Mouse (Mus musculus) lung, embryonic 14.5 days (tissue): ENCODE data around the gene Gm10961. TPM values are rescaled to one million over a fixed set of nuclear protein-coding genes. Genes with fewer than 3 reads are reported as not detected.

Experiments used
- ATAC-seq: fragments of 200-750 bp; cut with Nextera tagmentation; 2 replicates; pipeline ENCODE4 v1.8.0; 2017; ENCODE audit warnings: mild to moderate bottlenecking, moderate TSS enrichment, moderate library complexity; ENCODE audit not compliant: insufficient read depth
- DNase-seq: peaks from one replicate; pipeline ENCODE4 v3.0.0-alpha.2; 2015
- H3K27ac ChIP-seq: fragments of 300-500 bp; sonication (generic); 2 replicates; pipeline ENCODE4 v1.5.1; 2014; ENCODE audit warnings: low read depth, mild to moderate bottlenecking, moderate library complexity
- H3K27me3 ChIP-seq: fragments of 300-500 bp; sonication (generic); 2 replicates; pipeline ENCODE4 v1.6.1; 2014; ENCODE audit warnings: low read length, control low read depth; ENCODE audit not compliant: insufficient read depth
- H3K36me3 ChIP-seq: fragments of 300-500 bp; sonication (generic); 2 replicates; pipeline ENCODE4 v1.6.1; 2014; ENCODE audit warnings: control low read depth; ENCODE audit not compliant: insufficient read depth
- H3K4me1 ChIP-seq: fragments of 300-500 bp; sonication (generic); 2 replicates; pipeline ENCODE4 v1.6.1; 2014; ENCODE audit warnings: antibody characterized with exemption, control low read depth; ENCODE audit not compliant: insufficient read depth
- H3K4me2 ChIP-seq: fragments of 300-500 bp; sonication (generic); 2 replicates; pipeline ENCODE4 v1.6.1; 2014; ENCODE audit warnings: mild to moderate bottlenecking
- H3K4me3 ChIP-seq: fragments of 300-500 bp; sonication (generic); 2 replicates; pipeline ENCODE4 v1.5.1; 2014; ENCODE audit warnings: low read depth, low read length
- H3K9ac ChIP-seq: fragments of 300-500 bp; sonication (generic); 2 replicates; pipeline ENCODE4 v1.6.1; 2014
- H3K9me3 ChIP-seq: fragments of 300-500 bp; sonication (generic); 2 replicates; pipeline ENCODE4 v1.6.1; 2016; ENCODE audit warnings: low read depth, low read length, control low read depth
- CTCF ChIP-seq: IDR thresholded peaks from 2 replicates; pipeline ENCODE4 v1.5.1; 2016; ENCODE audit warnings: antibody characterized with exemption, low read depth
- WGBS: fragments of 180-500 bp; shearing (Covaris S2); extraction: QIAGEN DNeasy Blood & Tissue Kit; methylation state at CpG from one replicate; pipeline ENCODE4 v1.1.7; 2014; 5-methylcytosine and 5-hydroxymethylcytosine counted together
- polyA plus RNA-seq: library from polyadenylated mRNA; unstranded; fragments of >200 nt; fragmentation: Nextera tagmentation; extraction: Ambion mirVana; gene quantifications from 2 replicates; pipeline ENCODE4 v1.2.1, GENCODE M21; 2014

The Gm10961 gene
- polyA plus RNA-seq, 1 experiment from 2014 or later: not detected

- peak; percentile 92 for DNase-seq
- ATAC-seq: peak; percentile 91
- Histone ChIP-seq H3K4me2 (peak overlapping the region; percentile 32), H3K9me3 (no peaks in the 10 kb centered on the region), H3K4me1 (peaks cover 4% of the 10 kb centered on the region; the same call in 1 of the 2 replicates), H3K9ac (no peak overlapping the region), H3K4me3 (no peak overlapping the region), H3K36me3 (peaks cover 9% of the 10 kb centered on the region; the same call in 1 of the 2 replicates), H3K27me3 (no peaks in the 10 kb centered on the region), H3K27ac (peak overlapping the region; percentile 71)
- WGBS: 9% methylated on average over 7 of the region's 7 CpGs
- no peak for TF ChIP-seq CTCF
These were observed 49.9 kb downstream of the Gm10961 start for GRCm38 (mm10) chr3:107680790-107681576.

Other genes starting within 250 kb of the Gm10961 start
- gene Kcnc4, start 171.8 kb upstream of the Gm10961 start, polyA plus RNA-seq: 0.07 and 0.18 TPM in 2 replicates
- 3.6 and 4.2 TPM in 2 replicates for gene Slc6a17, start 113.3 kb upstream of the Gm10961 start, polyA plus RNA-seq
- not detected in 2 replicates for gene Ubl4b, start 76.2 kb upstream of the Gm10961 start, polyA plus RNA-seq
- gene Alx3, start 36.3 kb upstream of the Gm10961 start, polyA plus RNA-seq: 0.23 TPM in 1 of 2 replicates, not detected in the other
- gene Strip1, start 372 bp downstream of the Gm10961 start, polyA plus RNA-seq: 61.1 and 63.4 TPM in 2 replicates
- gene Ahcyl1, start 65.2 kb downstream of the Gm10961 start, polyA plus RNA-seq: 106 and 107 TPM in 2 replicates
- 9.3 and 12.9 TPM in 2 replicates for gene Csf1, start 129.1 kb downstream of the Gm10961 start, polyA plus RNA-seq
- not detected in 2 replicates for gene Eps8l3, start 245.9 kb downstream of the Gm10961 start, polyA plus RNA-seq